Mouse (Mus musculus) ovary, postnatal 14 days (tissue): ENCODE results near the gene Atxn7l3.
A peak's percentile ranks its signal among the peaks of the same experiment; 100 is the strongest.

Experiments
- DNase-seq: peaks from one replicate; pipeline ENCODE4 v3.0.0; 2022; ENCODE audit warnings: low spot score

Atxn7l3 gene

DNA sequence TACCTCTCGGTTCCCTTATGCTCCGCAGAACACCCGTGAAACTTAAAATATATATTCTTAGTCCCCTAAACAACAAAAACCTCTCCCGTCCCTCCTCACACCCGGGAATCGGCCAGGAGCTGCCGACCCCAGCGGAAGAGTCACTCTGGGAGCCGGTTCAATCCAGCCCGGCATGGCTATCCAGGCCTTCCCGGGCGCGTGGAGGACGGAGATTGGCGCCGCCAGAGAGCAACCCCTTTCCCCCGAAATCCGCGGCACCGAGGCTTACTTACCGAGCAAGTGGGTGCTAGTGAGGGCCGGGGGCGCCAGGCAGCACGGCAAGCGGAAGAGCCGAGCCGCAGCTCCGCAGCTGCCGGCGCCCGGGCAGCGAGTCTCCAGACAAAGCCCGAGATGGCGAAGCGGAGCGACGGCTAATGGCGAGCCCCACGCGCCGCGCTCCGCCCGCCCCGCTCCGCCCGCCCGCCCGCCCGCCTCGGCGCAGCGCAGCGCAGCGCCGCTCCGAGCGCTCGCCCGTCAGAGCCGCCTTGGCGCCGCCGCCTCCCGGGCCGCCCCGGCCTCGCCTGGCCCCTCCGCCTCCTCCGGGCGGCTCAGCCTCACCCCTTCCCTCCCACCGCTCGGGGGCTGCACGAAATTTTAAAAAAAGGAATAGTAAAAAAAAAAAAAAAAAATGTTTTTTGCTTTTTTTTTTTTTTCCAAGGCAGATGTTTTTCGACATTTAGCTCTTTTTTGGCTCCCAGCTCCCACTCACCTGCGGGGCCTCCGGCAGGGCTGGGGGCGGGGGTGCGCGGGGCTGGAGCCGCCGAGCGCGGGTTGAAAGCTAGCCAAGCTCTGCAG lies 22.4 kb upstream of the Atxn7l3 start:
- peak; percentile 45 for DNase-seq

DNA sequence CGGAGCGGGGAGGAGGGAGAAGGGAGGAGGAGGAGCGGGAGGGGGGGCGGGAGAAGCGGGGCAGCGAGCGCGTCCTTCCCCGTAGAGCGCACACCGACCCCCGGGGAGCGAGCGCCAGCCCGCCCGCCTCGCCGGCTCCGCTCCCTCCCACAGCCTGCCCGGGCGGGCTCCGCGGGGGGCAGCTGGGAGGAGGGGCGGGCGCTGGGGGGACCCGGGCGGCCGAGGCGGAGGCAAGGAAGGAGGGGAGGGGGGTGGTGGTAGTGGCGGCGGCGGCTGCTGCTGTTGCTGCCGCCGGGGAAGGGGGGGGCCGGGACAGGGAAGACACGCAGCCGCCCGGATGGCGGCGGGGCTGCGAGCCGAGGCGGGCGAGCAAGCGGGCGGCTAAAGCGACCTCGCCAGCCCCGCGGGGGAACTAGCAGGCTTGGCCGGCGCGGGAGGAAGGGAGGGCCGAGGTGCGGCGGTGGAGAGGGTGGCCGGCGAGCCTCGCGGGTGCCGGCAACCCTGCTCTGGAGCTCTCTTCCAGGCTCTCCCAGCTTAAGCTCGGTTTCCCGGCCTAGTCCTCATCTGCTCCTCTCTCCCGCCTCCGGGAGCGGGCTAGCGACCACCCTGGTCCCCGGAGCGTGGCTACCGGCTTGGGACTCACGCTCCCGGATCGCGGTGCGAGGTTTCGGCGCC lies 21.6 kb upstream of the Atxn7l3 start:
- peak; percentile 48 for DNase-seq

DNA sequence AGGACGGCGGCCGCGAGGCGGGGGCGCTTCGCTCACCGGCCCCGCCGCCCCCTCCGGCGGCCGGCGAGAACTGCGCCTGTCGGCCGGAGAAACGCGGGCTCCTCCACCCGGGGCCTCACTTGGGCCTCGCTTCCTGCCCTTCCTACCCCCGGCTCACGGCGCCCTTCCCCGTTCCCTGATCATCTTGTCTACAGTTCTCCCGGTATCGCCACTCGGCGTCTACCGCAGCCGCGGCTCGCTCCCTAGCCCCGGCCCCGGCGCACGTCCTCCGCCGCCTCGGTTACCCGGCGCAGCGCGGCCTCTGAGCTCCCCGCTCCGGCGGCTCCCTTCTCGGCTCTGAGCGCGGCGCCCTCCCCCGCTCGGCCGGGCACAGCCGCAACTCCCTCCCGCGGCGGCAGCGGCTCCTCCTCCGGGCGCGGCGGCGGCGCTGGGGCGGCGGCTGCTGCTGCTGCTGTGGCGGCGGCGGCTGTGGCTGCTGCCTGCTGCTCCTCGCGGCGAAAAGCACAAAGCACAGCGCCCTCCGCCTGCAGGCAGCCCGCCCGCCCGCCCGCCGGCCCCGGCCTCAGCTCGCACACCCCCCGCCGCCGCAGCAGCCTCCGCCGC lies 21.0 kb upstream of the Atxn7l3 start:
- peak; percentile 55 for DNase-seq

DNA sequence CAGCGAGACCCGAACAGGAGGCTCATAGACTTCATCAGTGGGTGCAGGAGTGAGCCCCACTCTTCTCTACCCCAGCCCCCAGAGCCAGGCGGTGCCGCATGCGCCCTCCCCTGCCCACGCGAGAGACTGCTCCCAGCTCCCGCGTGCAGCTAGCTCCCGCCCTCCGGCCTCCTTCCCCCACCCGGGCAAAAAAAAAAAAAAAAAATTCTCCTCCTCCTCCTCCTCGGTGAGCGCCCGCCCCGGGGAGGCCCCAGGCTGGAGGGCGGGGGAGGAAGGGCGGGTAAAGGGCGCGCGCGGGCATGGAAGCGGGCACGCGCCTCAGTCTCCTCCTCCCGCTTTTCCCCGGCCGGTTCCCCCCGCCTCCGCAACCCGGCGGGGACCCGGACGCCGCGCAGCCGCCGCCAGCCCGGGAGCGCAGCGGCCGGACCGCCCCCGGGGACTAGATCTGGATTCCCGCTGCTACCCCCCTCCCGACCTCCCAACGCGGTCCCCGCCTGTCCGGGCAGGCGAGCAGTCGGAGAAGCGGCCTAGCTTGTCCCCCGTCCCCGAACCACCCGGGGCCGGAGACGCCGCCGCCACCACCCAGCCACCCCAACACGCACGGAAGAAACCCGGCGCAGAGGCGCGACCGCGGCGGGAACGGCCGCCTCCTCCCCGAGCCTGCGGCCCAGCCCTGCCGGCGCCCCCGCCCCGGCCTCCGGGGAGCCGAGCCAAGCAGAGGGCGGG lies 20.3 kb upstream of the Atxn7l3 start:
- DNase-seq: peak; percentile 81

DNA sequence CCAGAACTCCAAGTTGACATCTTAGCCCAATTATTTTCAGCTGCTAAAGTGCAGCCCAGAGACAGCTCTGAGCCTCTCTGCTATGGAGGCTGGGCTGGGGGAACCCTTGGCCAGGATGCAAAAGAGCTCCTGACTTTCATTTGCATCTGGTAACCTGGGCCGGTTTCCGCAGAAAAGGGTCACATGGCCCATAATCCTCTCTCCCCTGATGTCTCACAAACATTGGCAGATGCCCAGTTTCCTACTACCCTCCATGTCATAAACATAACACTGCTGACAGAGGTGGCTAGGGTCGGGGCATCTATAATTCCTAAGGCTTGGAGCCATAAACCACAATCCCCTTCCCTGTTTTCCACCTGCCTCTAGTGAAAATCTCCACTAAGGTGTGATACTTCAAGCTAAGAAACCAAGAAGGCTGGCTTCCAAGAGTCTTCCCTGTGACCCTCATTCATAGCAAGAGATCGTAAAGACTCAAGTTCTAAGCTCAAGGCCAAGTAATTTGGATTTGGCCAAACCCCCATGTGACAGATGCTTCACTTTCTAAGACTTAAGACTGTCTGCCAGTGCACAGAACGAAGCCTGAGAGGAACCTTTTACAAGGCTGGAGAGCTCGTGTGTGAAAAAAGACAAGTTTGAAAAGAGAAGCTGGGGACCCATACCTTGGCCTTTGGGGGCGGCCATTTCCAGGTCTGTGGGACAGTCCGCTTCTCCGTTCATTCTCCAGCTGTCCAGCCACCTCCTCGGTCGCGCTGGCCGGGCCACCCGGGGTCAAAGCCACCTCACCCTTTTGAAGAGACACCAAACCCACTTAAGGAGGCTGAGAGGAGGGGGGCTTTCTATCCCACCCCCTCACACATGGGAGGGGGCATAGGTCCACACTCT lies 19.5 kb upstream of the Atxn7l3 start:
- DNase-seq: no peak

DNA sequence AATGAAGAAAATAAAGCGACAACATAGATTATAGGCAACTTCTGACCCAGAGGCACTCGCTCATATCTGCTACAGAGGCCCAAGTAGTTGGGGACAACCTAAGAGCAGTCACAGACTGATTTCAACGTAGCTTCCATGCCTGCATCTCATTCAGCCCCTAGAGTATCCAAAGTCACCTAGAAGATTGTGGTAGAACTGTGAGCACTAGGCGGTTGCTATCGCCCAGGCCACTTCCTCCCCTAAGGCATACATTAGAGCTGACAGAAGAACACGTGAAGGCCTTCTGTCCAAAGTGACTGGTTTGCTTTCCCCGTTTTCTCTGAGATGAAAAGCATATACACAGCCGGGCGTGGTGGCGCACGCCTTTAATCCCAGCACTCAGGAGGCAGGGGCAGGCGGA lies 17.9 kb upstream of the Atxn7l3 start:
- DNase-seq: no peak

DNA sequence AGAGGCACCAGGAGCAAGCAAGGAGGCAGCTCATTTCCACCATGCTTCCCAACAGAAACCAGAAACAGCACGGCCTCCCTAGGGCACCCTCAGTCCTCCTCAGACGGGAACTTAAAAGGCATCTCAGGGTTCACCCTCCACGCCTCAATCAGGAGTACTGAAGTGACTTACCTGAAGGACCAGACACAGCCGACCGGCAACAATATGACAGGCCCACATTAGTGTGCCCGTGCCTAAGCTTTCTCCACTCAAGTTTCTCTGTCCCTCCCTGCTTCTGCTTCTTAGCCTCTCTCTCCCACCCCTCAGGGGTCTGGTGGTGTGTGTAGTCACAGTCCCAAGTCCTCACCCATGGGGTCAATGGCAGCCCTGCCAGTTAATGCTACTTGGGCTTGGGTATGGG lies 16.2 kb upstream of the Atxn7l3 start:
- DNase-seq: no peak

DNA sequence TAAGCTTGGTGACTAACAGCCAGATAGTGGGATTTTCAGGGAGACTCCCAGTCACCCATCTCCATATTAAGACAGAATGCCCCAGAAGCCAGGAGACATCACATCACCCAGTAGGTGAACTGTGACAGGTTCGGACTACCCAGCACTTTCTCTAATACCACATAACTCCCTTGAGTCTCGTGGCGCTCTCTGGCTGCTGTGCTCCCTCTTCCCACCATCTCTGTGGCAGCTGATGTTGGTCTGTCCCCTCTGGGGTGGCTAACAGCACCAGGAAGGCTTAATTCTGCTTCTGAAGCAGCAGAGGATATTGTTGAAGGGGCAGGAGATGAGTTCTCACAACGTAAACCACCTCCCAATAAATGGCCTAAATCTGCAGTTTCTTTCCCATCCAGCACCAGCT lies 15.5 kb upstream of the Atxn7l3 start:
- no peak for DNase-seq

DNA sequence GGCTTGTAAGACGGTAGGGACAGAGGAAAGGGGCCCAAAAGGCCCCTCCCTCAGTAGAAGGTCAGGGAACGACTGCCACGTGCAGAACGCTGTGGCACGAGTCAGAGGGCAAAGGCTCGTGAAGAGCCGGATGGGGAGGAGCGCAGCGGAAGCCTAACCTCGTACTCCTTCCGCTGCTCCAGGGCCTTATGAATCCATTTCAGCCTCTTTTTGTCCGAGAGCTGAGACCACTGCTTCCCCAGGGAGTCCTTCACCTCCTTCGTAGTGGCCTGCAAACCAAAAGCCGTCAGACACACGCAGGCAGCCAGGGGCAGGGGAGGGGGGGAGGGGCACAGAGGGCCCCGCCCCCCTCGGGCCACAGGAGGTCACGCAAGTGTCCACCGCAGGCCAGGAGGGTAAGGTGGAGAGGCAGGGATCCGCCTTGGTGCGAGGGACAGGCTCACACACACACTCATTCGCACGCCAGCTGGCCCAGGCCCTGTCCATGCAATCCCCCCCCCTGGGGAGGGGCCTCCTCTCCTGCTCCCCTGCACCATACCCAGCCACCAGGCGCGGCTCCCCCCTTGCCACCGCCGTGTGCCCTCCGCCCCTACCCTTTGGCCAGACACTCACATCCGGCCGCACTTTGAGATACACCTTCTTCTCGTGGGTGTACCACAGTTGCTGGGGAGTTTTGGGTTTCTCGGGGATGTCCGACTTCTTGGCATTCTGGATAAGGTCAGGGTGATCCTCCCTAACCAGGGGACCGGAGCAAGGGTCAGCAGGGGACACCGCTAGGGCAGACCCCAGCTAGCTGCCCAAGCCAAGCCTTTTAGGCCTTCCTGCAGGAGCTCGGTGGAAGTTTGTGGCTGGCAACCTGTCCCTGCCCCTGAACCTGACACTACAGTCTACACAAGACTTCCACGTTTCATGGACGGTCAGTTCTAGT lies 14.6 kb upstream of the Atxn7l3 start:
- DNase-seq: no peak

DNA sequence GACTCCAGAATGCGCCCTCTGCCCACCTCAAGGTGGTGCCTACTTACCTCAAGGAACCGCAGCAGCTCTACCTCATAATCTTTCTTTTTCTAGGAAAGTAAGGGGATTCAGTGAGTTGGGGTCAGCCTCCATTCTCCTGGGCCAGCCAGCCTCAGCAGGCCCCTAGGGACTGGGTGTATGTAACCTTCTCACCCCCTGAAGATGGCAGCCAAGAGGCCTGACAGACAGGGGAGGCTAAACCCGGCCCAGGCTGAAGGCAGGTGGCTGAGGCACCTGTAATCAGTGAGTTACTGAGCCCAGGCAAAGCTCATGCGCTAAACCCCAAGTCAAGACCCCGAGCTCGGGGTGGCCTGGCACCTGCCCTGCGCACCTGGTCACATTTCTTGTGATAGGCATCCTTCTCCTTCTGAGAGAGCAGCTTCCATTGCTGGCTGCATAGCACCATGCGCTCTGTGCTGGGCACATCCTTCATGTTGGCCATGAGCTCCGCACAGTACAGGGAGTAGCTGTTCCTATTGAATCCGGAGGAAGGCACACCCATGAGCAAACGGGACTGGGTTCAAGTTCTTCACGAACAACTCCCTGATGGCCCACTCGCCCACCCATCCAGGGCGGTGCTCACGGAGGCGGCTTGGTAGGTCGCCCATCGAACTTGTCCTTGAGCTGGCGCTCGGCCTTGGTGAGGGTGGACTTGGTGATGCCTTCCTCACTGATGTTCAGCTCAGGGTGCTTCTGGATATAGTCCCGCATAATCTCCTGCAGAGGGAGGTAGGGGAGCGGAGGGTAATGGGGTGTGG lies 13.6 kb upstream of the Atxn7l3 start:
- no peak for DNase-seq

DNA sequence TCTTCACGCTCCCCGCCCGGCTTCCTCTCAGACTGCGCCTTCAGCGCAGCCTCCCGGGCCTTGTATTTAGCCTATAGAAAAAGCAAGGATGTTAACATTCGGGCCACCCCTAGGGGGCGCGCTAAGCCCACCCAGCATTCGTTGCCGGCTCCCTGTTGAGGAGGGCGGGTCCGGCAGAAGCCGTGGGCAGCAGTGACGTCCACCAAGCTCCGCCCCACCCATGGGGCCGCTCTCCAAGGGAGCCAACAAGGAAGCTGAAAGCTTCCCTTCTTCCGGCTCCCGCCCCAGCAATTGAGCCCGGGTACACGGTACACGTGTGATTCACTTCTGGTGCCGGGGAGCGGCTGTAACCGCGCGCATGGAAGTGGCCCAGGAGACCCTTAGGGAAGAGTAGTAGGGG lies 12.5 kb upstream of the Atxn7l3 start:
- DNase-seq: peak; percentile 97

DNA sequence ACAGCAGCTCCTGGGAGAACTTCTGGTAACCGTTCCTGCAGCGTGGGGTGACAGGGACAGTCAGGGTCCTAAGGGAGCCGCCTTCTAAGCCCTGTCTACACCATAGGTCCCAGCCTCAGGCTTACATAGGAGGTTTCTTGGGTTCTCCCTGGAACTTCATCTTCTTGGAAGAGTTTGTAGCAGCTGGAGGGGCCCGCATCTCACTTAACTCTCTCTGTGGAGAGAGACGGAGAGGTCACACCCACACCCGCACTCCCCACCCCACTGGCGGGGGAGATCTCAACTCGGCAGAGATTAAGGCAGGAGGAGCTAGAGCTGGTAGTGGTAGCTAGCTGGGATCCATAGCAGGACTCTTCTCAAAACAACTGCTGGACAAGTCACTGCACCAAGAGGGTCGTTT lies 11.7 kb upstream of the Atxn7l3 start:
- no peak for DNase-seq

DNA sequence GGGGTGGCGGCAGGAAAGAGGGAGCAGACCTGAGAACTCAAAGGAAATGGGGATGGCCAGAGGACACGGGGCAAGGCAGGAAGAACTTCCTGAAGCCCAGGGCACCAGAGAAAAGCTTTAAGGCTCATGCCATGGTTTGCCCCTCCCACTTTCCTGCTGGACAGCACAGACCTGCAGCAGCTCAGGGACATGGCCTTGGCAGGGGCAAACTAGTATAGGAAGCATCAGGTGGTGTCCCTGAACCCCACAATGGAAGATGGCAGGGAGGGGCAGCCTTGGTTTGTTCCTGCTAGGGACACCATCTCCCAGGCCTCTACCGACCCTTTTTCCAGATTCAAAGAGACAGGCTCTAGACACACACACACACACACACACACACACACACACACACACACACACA lies 8.9 kb upstream of the Atxn7l3 start:
- no peak for DNase-seq

DNA sequence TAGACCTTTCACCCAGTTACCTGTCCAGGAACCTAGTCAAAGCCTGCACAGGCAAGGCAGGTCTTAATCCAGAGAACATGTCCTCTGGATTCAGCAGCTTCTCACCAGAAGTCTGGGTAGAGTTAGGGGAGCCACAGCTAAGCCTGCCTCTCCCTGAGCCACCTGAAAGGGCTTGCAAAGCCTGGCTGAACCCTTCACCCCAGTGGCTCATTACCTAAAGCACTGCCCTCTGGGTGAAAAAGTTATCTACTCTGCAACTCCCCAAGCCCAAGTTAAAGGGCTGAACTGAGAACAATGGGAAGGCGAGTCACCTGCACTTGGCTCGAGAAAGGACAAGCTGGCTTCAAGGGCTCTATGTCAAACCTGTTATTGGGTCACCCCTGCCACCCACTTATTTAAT lies 7.7 kb upstream of the Atxn7l3 start:
- DNase-seq: no peak

DNA sequence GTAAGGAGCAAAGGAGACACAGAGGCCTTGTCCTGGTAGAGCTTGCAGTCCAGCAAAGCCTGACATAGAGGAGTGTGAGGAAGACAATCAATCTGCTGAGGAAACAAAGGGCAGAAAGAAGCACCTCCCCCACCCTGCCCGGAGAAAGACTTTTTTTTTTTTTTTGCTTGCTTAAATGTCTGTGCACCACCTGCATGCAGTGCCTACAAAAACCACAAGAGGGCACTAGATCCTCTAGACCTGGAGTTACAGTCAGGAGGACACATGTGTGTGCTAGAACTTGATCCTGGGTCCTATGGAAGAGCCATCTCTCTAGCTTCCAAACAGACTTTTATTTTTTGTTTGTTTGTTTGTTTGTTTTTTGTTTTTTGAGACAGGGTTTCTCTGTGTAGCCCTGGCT lies 3.4 kb upstream of the Atxn7l3 start:
- DNase-seq: peak; percentile 52

DNA sequence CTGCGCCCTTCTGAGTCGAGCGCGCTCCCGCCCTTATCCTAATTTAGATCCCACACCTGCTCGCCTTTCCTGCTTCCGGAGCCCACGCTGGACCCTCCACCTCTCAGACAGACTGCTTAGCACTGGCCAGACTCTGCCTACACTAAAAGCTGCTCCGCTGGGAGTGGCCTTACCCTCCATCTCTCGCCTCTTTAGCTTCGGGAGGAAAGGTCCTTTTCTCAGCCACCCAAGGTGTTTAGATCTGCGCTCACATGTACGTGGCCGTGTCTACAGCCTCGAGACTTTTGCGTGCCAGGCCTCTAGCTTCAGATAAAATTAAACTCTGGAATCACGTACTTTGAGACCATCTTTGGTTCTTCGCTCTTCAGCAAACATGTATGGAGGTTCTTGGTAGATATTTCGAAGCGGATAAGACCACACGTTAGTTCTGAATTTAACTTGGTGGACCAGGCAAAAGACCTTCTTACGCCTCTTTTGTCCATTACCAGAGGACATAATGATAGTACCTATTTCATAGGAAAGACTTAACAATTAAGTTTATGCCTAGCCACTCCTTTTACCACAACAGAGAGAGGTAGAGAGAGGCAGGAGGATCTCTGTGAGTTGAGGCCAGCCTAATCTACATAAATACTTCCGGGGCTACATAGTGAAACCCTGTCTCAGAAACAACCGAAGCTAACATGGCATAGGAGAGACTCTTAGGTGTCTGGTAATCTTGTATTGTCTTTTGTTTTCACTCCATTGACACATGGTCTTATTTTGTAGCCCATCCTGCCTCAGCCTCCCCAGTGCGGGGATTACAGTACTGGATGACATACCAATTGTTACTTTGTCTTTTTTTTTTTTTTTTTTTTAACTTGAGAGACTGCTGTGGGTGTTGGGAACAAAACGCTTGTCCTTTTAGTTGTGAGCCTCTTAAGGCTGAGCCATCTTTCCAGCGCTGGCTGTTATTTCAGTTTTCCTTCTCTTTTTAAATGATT lies 1.4 kb upstream of the Atxn7l3 start:
- no peak for DNase-seq

DNA sequence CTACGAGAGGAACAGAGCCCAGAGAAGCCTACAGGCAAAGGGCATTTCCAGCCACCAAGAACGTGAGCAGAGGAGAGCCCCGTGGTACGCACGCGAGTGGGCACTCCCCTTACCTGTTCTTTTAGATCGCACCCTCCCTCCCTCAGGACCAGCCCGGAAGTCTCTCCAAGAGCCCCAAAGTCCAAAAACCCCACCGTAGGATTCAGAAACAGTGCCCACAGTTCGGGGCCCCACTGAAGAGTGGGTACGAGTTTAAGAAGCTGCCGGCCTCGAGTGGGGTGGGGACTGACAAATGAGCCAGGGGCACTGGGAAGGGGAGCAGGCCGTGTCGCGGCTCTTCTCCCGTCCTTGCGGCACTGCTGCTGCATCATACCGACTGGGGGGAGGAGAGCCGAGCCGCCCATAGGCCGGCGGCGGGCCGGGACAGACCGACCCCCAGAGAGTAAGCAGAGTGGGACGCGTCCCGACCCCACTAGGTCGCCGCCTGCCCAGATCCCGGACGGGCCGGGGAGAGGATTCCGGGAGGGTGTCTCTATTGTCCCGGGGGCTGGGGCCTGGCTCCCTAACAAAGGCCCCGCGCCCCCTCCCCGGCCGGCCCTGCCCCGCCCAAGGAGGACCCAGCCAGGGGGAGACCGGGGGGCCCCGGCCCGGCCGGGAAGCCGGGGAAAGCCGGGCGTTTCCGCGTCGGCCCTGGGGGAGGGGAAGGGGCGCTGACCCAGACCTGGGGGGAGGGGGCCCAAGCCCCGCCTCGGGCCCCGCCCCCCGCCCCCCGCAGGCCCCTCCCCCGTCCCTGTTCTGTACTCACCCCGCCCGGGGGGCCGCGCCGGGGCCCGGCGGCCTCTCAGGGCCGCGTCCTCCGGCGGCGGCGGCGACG lies 596 bp downstream of the Atxn7l3 start:
- DNase-seq: no peak
